Mouse (Mus musculus) intestine, embryonic 14.5 days (tissue): Measurements from ENCODE around the gene Nolc1. TPM values are rescaled to one million over a fixed set of nuclear protein-coding genes. Genes with fewer than 3 reads are reported as not detected.
"Not testable (repeated sequence)": the region's sequence is repeated elsewhere in the genome, so short reads cannot be mapped to it uniquely, and the experiment has no call there.

Experiments used
- ATAC-seq: fragments of 200-750 bp; cut with Nextera tagmentation; replicated peaks from 2 replicates; pipeline ENCODE4 v1.8.0; 2017; ENCODE audit warnings: low read depth, moderate number of reproducible peaks, moderate TSS enrichment, moderate library complexity; ENCODE audit not compliant: low FRiP score, low TSS enrichment
- DNase-seq: peaks from one replicate; pipeline ENCODE4 v3.0.0-alpha.2; 2018; ENCODE audit warnings: low spot score
- H3K27ac ChIP-seq: fragments of 300-500 bp; sonication (generic); 2 replicates; pipeline ENCODE4 v1.5.1; 2014; ENCODE audit warnings: low read depth, mild to moderate bottlenecking, control low read depth
- H3K27me3 ChIP-seq: fragments of 300-500 bp; sonication (generic); replicated peaks from 2 replicates; pipeline ENCODE4 v1.6.1; 2014; ENCODE audit warnings: low read length, control low read depth; ENCODE audit not compliant: control insufficient read depth, insufficient read depth
- H3K36me3 ChIP-seq: fragments of 300-500 bp; sonication (generic); 2 replicates; pipeline ENCODE4 v1.6.1; 2014; ENCODE audit warnings: low read length, control low read depth; ENCODE audit not compliant: control insufficient read depth, insufficient read depth
- H3K4me1 ChIP-seq: fragments of 300-500 bp; sonication (generic); replicated peaks from 2 replicates; pipeline ENCODE4 v1.6.1; 2014; ENCODE audit warnings: low read length, control low read depth, mixed read lengths; ENCODE audit not compliant: control insufficient read depth, insufficient read depth
- H3K4me2 ChIP-seq: fragments of 300-500 bp; sonication (generic); 2 replicates; pipeline ENCODE4 v1.6.1; 2014; ENCODE audit warnings: low read length
- H3K4me3 ChIP-seq: fragments of 300-500 bp; sonication (generic); 2 replicates; pipeline ENCODE4 v1.5.1; 2014; ENCODE audit warnings: low read depth, low read length, control low read depth, mixed read lengths
- H3K9ac ChIP-seq: fragments of 300-500 bp; sonication (generic); 2 replicates; pipeline ENCODE4 v1.6.1; 2014; ENCODE audit warnings: mild to moderate bottlenecking, low read length
- H3K9me3 ChIP-seq: fragments of 300-500 bp; sonication (generic); 2 replicates; pipeline ENCODE4 v1.6.1; 2016; ENCODE audit warnings: low read length, control low read depth; ENCODE audit not compliant: control insufficient read depth
- WGBS: fragments of 180-500 bp; shearing (Covaris S2); extraction: QIAGEN DNeasy Blood & Tissue Kit; methylation state at CpG from one replicate; pipeline ENCODE4 v1.1.7; 2014; 5-methylcytosine and 5-hydroxymethylcytosine counted together
- polyA plus RNA-seq: library from polyadenylated mRNA; unstranded; fragments of >200 nt; fragmentation: Nextera tagmentation; extraction: Ambion mirVana; gene quantifications from 2 replicates; pipeline ENCODE4 v1.2.1, GENCODE M21; 2014

Nolc1 gene
- polyA plus RNA-seq, 1 experiment from 2014 or later: 109 TPM

DNA sequence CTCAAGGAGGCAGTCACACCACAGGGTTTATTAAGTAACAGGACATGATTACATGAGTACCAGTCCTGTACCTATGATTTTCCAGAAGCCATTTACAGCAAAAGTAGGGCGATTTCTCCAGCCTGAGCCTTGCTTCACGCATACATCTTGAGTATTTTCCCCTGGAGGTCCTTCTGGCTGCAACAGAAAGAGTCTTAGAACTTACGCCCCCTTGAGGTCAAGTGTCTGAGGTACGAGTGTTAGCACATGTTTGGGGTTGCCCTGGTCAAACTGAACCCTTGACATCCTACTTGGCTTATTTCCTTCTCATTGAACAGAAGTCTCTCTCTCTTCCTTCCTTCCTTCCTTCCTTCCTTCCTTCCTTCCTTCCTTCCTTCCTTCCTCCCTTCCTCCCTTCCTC lies 39.0 kb downstream of the Nolc1 start:
- WGBS: 50% methylated on average over 4 of the region's 4 CpGs

DNA sequence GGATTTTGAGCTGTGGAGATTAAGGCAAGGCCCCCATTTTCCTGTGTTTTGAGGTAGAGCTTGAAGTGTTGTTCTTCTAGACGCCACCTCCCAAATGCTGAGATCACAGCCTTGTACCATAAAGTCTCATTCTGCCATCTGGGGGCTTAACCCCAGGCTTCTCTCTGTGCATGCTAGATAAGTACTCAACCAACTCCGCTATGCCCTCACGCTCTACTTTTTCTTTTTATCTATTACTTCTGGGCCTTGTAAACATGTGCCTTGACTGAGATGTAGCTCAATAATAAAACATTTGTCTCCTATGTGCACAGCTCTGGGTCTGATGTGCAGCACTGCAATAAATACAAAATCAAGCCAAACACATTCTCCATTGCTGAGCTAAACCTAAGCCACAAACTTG lies 43.8 kb downstream of the Nolc1 start:
- 91% methylated on average over 3 of the region's 3 CpGs for WGBS
- no peak overlapping the region for H3K4me2 ChIP-seq
- H3K4me3 ChIP-seq: no peak overlapping the region
- H3K36me3 ChIP-seq: no peaks in the 10 kb centered on the region
- H3K4me1 ChIP-seq: no peaks in the 10 kb centered on the region
- H3K9ac ChIP-seq: no peak overlapping the region
- no peaks in the 10 kb centered on the region for H3K9me3 ChIP-seq
- H3K27me3 ChIP-seq: 0 out of 2 replicates have a peak, but pooled peaks cover 2% of the 10 kb centered on the region
- no peak for DNase-seq
- ATAC-seq: no peak
- no peak overlapping the region for H3K27ac ChIP-seq

More for the DNA sequence above, 39.0 kb downstream of the Nolc1 start:
- Histone ChIP-seq H3K4me1 (no peaks in the 10 kb centered on the region), H3K27ac (no peak overlapping the region), H3K4me2 (no peak overlapping the region), H3K9ac (no peak overlapping the region), H3K36me3 (no peaks in the 10 kb centered on the region), H3K27me3 (no peaks in the 10 kb centered on the region), H3K9me3 (no peaks in the 10 kb centered on the region), H3K4me3 (no peak overlapping the region)
- DNase-seq (no peak), ATAC-seq (no peak)

GRCm38 (mm10) chr19:46120872-46121271 lies 45.2 kb downstream of the Nolc1 start:
- DNase-seq (no peak), ATAC-seq (no peak)
- H3K27ac ChIP-seq: no peak overlapping the region
- H3K36me3 ChIP-seq: no peaks in the 10 kb centered on the region
- 69% methylated on average over 6 of the region's 6 CpGs for WGBS
- no peak overlapping the region for H3K9ac ChIP-seq
- 0 out of 2 replicates have a peak, but pooled peaks cover 2% of the 10 kb centered on the region for H3K27me3 ChIP-seq
- no peak overlapping the region for H3K4me3 ChIP-seq
- H3K9me3 ChIP-seq: no peaks in the 10 kb centered on the region
- no peaks in the 10 kb centered on the region for H3K4me1 ChIP-seq
- H3K4me2 ChIP-seq: no peak overlapping the region

DNA sequence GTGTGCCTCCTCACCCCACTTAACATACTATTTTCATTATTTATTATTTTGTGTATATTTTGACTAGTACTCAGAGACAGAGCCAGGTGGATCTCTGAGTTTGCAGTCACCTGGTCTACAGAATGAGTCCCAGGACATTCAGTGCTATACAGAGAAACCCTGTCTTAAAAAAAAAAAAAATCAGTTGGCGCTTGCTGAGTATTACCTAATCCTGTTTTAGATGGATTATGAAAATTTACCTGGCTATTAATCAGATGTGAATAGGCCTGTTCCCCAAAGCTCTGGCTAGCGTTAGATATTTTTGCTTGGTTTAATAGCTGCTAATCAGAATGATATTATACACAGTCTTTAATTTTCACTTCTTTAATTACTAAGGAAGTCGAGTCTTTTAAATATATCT lies 48.2 kb downstream of the Nolc1 start:
- peaks cover 2% of the 10 kb centered on the region; the same call in 1 of the 2 replicates for H3K27me3 ChIP-seq
- no peaks in the 10 kb centered on the region for H3K36me3 ChIP-seq
- no peak overlapping the region for H3K4me3 ChIP-seq
- no peak for ATAC-seq
- no peak overlapping the region for H3K4me2 ChIP-seq
- 82% methylated on average over 3 of the region's 3 CpGs for WGBS
- no peak overlapping the region for H3K9ac ChIP-seq
- DNase-seq: no peak
- no peak overlapping the region for H3K27ac ChIP-seq
- H3K9me3 ChIP-seq: no peaks in the 10 kb centered on the region
- no peaks in the 10 kb centered on the region for H3K4me1 ChIP-seq

DNA sequence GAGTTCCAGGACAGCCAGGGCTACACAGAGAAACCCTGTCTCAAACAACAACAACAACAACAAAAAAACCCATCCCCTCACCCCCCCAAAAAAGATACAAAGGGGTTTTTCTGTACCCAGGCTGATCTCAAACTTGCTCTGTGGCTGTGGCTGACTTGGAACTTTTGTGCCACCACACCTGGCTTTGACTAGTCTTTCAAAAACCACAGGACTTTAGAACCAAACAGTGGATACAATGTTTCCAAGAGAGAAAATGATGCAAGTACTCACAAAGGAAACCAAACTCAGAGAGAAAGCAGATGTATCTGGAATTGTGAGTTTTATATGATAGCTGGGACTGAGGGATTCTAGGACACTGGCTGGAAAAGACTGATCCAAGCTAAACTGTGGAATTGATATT lies 49.0 kb downstream of the Nolc1 start:
- no peaks in the 10 kb centered on the region for H3K4me1 ChIP-seq
- H3K27me3 ChIP-seq: peaks cover 2% of the 10 kb centered on the region; the same call in 1 of the 2 replicates
- H3K9ac ChIP-seq: no peak overlapping the region
- no peaks in the 10 kb centered on the region for H3K9me3 ChIP-seq
- no peak overlapping the region for H3K4me3 ChIP-seq
- no peaks in the 10 kb centered on the region for H3K36me3 ChIP-seq
- H3K27ac ChIP-seq: no peak overlapping the region
- no peak for DNase-seq
- no peak overlapping the region for H3K4me2 ChIP-seq
- no peak for ATAC-seq

- no peaks in the 10 kb centered on the region for H3K36me3 ChIP-seq
- H3K9me3 ChIP-seq: no peaks in the 10 kb centered on the region
- H3K27me3 ChIP-seq: peaks cover 16% of the 10 kb centered on the region
- 87% methylated on average over 4 of the region's 4 CpGs for WGBS
- no peak overlapping the region for H3K4me2 ChIP-seq
- H3K4me3 ChIP-seq: no peak overlapping the region
- DNase-seq (no peak), ATAC-seq (no peak)
- H3K27ac ChIP-seq: no peak overlapping the region
- H3K4me1 ChIP-seq: no peaks in the 10 kb centered on the region
- no peak overlapping the region for H3K9ac ChIP-seq
These were observed 50.6 kb downstream of the Nolc1 start for GRCm38 (mm10) chr19:46126301-46126700.

- H3K9ac ChIP-seq, H3K9me3 ChIP-seq, DNase-seq, H3K4me3 ChIP-seq, H3K4me1 ChIP-seq, ATAC-seq, H3K36me3 ChIP-seq, H3K27ac ChIP-seq, H3K4me2 ChIP-seq: not testable (repeated sequence)
- WGBS: 74% methylated on average over 6 of the region's 6 CpGs
- H3K27me3 ChIP-seq: peaks cover 44% of the 10 kb centered on the region
These were observed 54.1 kb downstream of the Nolc1 start for GRCm38 (mm10) chr19:46129737-46130136.

DNA sequence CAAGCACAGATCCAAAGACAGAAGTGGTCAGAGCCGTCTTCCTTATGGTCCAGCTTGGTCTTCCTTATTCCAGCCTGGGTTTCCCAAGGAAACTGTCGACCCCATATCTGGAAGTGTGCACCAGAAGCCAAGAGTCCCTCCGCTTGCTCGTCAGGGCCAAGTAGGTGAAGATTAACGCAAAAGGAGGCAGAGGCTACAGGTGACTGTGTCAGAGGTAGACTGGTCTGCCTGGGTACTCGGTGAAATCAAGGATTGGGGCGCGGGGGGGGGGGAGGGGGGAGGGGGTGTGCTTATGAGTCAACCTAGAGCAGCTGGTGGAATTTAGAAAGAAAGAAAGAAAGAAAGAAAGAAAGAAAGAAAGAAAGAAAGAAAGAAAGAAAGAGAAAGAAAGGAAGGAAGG lies 55.6 kb downstream of the Nolc1 start:
- H3K4me1 ChIP-seq: peaks cover 14% of the 10 kb centered on the region
- no peak overlapping the region; the same call in 1 of the 2 replicates for H3K4me3 ChIP-seq
- no peak overlapping the region for H3K27ac ChIP-seq
- H3K9ac ChIP-seq: no peak overlapping the region
- peaks cover 58% of the 10 kb centered on the region for H3K27me3 ChIP-seq
- no peak for ATAC-seq
- 8% methylated on average over 7 of the region's 8 CpGs for WGBS
- DNase-seq: no peak
- no peaks in the 10 kb centered on the region for H3K36me3 ChIP-seq
- peak overlapping the region; percentile 46 for H3K4me2 ChIP-seq
- no peaks in the 10 kb centered on the region for H3K9me3 ChIP-seq

DNA sequence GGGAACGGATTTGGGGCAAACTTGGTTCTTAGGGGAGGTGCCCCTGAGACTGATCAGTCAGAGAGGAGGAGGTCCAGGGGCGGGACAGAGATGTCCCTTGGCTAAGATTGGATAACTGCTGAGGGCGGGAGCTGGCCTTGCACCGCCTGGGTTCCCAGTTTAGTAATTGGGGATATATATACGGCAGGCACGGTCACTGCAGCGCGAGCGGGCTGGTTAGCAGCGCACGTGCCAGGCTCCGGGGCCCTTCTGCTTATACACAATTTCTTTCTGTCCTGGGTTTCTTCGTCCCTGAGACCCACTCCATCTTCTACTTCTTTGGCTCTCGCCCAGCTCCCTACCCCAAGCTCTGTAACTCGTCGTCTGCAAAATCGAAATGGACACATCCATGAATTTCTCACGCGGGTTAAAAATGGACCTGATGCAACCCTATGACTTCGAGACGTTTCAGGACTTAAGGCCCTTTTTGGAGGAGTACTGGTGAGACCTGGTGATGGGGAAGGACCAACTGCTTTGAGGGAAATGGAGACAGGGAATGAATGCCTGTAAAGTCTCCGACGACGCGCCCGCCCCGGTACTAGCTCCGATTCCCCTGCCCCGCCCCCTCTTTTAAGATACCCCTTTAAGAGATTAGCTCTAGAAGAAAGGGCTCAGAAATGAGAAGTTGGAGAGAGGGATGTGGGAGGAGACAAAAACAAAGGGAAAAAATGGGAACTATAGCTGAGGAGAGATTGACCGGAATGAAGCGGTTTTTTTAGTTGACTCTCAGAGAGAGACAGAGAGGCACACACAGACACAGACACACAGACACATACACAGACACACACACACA lies 56.2 kb downstream of the Nolc1 start, which contains the start of gene Elovl3:
Gene Elovl3 (plus strand): TSS at position 204 of the 832 bp plus-strand sequence.
- H3K4me2 ChIP-seq: peak within 1 kb of the TSS; percentile 46
- ATAC-seq (no peak), DNase-seq (peak; percentile 64)
- H3K4me3 ChIP-seq: peak within 1 kb of the TSS; percentile 22
- WGBS: 4% methylated on average over 31 of the region's 31 CpGs
- H3K9ac ChIP-seq: no peak within 1 kb of the TSS
- no peak within 1 kb of the TSS for H3K27ac ChIP-seq
- H3K36me3 ChIP-seq: no peaks in the 10 kb centered on the region
- peaks cover 21% of the 10 kb centered on the region for H3K4me1 ChIP-seq
- H3K27me3 ChIP-seq: peaks cover 64% of the 10 kb centered on the region
- H3K9me3 ChIP-seq: no peaks in the 10 kb centered on the region
